Mouse (Mus musculus): ENCODE results near the gene Rabif.
"Not testable (repeated sequence)": the region's sequence is repeated elsewhere in the genome, so short reads cannot be mapped to it uniquely, and the experiment has no call there.

The Rabif gene

GRCm38 (mm10) chr1:134513312-134513860 lies 18.9 kb downstream of the Rabif start:
- peak; percentile 63 for DNase-seq (ENCODE audit: low spot score)

- DNase-seq (ENCODE audit: low spot score), result no peak
These were observed 19.6 kb downstream of the Rabif start for GRCm38 (mm10) chr1:134513876-134514590.

GRCm38 (mm10) chr1:134515891-134516290 lies 21.4 kb downstream of the Rabif start:
- no peak for DNase-seq (ENCODE audit: low spot score)

- DNase-seq (ENCODE audit: low spot score), result peak; percentile 71
These were observed 22.2 kb downstream of the Rabif start for GRCm38 (mm10) chr1:134516491-134517198.

- not testable (repeated sequence) for DNase-seq (ENCODE audit: low spot score)
These were observed 23.4 kb downstream of the Rabif start for GRCm38 (mm10) chr1:134517841-134518240.

- peak; percentile 91 for DNase-seq (ENCODE audit: low spot score)
These were observed 24.2 kb downstream of the Rabif start for GRCm38 (mm10) chr1:134518677-134519076.

- DNase-seq (ENCODE audit: low spot score), result not testable (repeated sequence)
These were observed 24.8 kb downstream of the Rabif start for GRCm38 (mm10) chr1:134519201-134519600.

GRCm38 (mm10) chr1:134520001-134520721 lies 25.7 kb downstream of the Rabif start:
- DNase-seq (ENCODE audit: low spot score), result no peak

GRCm38 (mm10) chr1:134521163-134521562 lies 26.7 kb downstream of the Rabif start:
- DNase-seq (ENCODE audit: low spot score), result no peak

- no peak for DNase-seq (ENCODE audit: low spot score)
These were observed 27.9 kb downstream of the Rabif start for GRCm38 (mm10) chr1:134522325-134522724.

GRCm38 (mm10) chr1:134524424-134524823 lies 30.0 kb downstream of the Rabif start:
- DNase-seq (ENCODE audit: low spot score), result peak; percentile 19

- no peak for DNase-seq (ENCODE audit: low spot score)
These were observed 30.6 kb downstream of the Rabif start for GRCm38 (mm10) chr1:134525015-134525414.

- DNase-seq (ENCODE audit: low spot score), result no peak
These were observed 32.3 kb downstream of the Rabif start for GRCm38 (mm10) chr1:134526752-134527151.

GRCm38 (mm10) chr1:134530618-134531017 lies 36.2 kb downstream of the Rabif start:
- no peak for DNase-seq (ENCODE audit: low spot score)

GRCm38 (mm10) chr1:134533710-134534109 lies 39.3 kb downstream of the Rabif start:
- not testable (repeated sequence) for DNase-seq (ENCODE audit: low spot score)

- no peak for DNase-seq (ENCODE audit: low spot score)
These were observed 40.6 kb downstream of the Rabif start for GRCm38 (mm10) chr1:134535054-134535453.

- DNase-seq (ENCODE audit: low spot score), result no peak
These were observed 41.1 kb downstream of the Rabif start for GRCm38 (mm10) chr1:134535513-134535912.

GRCm38 (mm10) chr1:134540610-134541009 lies 46.2 kb downstream of the Rabif start:
- DNase-seq (ENCODE audit: low spot score), result no peak

- DNase-seq (ENCODE audit: low spot score), result no peak
These were observed 53.8 kb downstream of the Rabif start for GRCm38 (mm10) chr1:134548231-134548630.

- DNase-seq (ENCODE audit: low spot score), result no peak
These were observed 55.2 kb downstream of the Rabif start, which contains the start of gene Mgat4e for GRCm38 (mm10) chr1:134549632-134550132. Gene Mgat4e, minus strand, starts transcription at chr1:134549682.

- no peak for DNase-seq (ENCODE audit: low spot score)
These were observed 57.4 kb downstream of the Rabif start for GRCm38 (mm10) chr1:134551869-134552268.

GRCm38 (mm10) chr1:134552396-134552795 lies 57.9 kb downstream of the Rabif start:
- DNase-seq (ENCODE audit: low spot score), result no peak
